Mouse (Mus musculus) mouse embryonic stem cell (cell line): Measurements from ENCODE around the gene Gm10439.
"Not testable (repeated sequence)": the region's sequence is repeated elsewhere in the genome, so short reads cannot be mapped to it uniquely, and the experiment has no call there.

Source experiments
- in situ Hi-C, 2 experiments: fragments of 300-500 bp; cut with MboI; formaldehyde crosslinking; loops; 1 replicate in 1 of 2; 3 replicates in 1 of 2; pipeline ENCODE4 v1.14.3; 2019 to 2020; ENCODE audit warnings: low sequenced_read_pairs in 2 of 2, low pct_unique_long_range_greater_than_20kb in 1 of 2, mixed read lengths in 1 of 2; ENCODE audit not compliant: unreplicated experiment in 1 of 2

The Gm10439 gene

GRCm38 (mm10) chrX:149594270-149594669 lies at the start of gene Gm10439:
Gm10439 (plus strand) TSS chrX:149594570.
- in situ Hi-C loops, result not testable (repeated sequence)
